Mouse (Mus musculus) cerebellum, postnatal 14 days (tissue): ENCODE data around the gene Apaf1.
A peak's percentile ranks its signal among the peaks of the same experiment; 100 is the strongest.

Experiments
- DNase-seq, 2 experiments: peaks; one replicate each; pipeline ENCODE4 v3.0.0; 2021; ENCODE audit warnings: mixed read lengths in 2 of 2

The Apaf1 gene

DNA sequence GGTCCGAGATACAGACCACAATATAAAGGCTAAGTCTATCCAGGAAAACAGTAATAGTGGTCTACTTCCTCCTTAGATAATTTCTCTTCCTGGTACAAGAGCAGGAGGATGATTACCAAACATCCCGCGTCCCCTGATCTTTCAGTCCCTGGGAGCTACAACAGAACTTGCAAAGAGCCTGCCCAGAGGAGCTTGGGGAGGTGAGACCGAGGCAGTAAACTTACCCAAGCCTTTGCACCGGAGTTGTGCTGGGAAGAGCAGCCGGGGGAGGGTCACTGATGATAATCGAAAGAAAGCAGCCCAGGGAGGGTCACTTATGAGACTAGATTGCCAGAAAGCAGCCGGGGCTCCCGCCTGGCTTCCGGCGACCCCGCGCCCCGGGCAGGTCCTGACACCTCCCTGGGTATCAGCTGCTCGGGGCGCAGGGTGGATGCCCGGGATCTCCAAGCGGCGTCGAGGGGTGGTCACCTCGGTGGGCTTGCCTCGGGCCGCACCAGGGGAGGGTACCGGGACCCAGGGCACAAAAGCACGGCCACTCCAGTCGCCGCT lies 537 bp downstream of the Apaf1 start:
- no peak for DNase-seq

DNA sequence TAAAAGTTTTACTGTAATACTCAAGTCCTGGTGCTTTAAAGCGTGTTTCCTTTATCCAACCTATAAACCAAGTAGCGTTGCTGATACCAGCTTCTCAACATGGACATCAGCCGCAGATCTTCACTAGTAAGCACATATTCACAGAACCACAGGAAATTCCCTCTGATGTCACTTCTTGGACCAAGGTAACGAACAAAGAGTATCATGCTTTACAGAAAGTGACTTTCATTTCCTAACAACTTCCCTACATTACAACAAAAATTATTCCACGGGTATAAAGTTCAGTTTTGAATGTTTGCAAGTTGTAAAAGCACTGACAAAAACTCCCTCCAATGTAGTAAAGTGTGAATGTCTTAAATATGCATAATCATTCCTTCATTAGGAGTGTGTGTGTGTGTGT lies 2.0 kb downstream of the Apaf1 start:
- DNase-seq, result no peak

DNA sequence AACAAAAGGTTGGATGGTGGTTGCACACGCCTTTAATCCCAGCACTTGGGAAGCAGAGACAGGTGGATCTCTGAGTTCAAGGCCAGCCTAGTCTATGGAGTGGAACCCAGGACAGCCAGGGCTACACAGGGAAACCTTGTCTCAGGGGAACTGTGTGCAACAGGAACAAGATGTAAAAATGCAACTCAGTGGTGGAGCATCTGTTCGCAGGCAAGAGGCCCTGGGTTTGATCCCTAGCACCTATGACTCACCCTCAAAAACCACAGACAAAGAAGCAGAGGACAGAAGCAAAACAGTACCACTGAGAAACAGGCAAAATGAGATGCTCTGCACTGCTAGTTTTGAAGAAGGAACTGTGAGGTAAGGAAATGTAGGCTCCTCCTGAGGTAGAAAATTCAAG lies 5.9 kb downstream of the Apaf1 start:
- no peak for DNase-seq

DNA sequence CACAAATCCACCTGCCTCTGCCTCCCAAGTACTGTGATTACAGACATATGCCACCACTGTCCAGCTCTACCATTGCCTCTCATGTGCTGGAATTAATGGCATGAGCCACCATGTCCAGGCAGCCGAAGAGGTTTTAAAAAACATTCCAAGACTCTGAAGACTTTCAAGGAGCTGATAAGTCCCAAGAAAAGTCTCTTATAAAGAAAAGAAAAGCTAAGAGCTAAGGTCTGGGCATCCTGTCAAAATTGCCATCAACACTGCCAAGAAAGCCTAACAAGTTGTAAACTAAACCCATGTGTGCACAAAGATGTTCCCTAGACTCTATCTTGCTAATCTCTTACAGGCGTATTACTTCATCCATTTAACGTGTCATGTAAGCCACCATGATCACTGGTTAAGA lies 9.2 kb downstream of the Apaf1 start:
- no peak for DNase-seq

DNA sequence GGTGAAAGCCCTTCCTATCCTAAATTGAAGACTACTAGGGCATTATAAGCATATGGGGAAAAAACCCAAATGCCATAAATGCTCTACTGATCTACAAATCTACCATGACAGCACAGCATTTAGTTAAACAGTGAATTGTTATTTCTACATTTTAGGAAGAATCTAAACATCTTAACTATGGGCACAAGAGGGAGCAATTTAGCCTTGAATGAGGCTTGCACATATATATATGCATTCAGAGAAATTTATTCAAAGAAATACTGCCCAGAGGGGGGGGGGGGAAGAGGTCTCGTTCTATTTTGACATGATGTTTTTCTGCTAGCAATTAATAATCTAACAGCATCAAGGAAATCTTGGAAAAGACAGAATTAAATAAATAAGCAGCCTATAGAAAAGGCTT lies 10.8 kb downstream of the Apaf1 start:
- DNase-seq, result no peak

DNA sequence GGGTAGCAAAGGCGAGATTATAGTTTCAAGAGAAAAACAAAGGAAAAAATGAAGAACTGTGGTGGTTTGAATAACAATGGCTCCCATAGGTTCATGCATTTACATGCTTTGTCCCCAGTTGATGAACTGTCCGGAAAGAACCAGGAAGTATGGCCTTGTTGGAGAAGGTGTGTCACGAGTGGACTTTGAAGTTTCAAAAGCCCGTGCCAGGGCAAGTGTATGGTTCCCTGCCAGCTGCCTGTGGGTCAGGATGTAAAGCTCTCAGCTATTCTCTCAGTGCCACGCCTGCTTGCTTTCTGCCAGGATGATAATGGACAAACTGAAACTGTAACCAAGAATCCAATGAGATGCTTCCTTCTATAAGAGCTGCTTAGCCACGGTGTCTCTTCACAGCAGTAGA lies 20.2 kb downstream of the Apaf1 start:
- DNase-seq, result no peak

DNA sequence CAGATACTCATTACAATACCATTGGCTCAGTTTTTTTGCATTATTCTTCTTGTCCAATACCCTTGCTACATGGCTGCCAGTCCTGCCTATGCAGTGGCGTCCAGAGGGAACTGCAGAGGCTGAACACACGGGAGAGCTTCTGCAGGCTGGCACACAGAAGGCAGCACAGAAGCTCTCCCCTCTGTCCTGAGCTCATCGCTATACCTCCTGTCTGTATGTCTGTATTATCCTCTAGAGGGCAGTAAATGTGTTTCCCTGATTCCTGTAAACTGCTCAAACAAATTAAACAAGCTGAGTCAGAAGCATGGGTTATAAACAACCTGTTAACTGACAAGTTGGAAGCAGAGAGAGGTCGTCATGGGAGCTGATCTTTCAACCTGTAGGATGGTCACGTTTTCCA lies 21.8 kb downstream of the Apaf1 start:
- peak in 1 of 2 experiments; percentile 9 for DNase-seq

DNA sequence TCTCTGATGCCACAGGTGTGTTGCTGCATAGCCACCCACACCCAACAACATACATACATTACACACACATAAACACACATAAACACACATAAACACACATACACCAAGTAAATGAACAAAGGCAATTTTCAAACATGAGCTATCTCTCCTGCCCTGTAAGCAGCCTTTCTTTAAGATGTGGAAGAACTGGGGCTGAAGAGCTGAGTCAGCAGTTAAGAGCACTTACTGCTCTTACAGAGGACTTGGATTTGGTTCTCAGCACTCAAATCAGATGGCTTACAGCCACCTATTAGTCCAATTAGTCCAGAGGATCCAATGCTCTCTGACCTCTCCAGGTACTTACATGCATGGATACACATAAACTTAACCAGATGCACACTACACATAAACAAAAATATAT lies 29.8 kb downstream of the Apaf1 start:
- DNase-seq, result no peak

DNA sequence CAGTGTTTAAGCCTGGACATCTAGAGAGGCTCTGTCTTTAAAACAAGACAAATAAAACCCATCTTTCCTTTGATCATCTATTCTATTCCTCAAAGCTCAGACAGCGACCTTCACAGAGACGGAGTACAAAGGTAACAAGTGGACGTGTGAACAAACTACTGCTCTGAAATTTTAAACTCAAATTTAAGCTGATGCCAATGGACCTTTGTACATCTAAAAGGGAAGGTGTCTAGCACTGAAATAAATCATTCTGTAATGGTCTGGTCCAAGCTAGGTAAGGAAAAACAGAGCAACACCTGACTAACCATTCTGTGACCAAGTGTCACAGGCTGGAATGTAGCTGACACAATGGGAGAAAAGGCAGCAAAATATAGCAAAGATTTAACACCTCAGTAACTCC lies 31.4 kb downstream of the Apaf1 start:
- DNase-seq, result no peak

DNA sequence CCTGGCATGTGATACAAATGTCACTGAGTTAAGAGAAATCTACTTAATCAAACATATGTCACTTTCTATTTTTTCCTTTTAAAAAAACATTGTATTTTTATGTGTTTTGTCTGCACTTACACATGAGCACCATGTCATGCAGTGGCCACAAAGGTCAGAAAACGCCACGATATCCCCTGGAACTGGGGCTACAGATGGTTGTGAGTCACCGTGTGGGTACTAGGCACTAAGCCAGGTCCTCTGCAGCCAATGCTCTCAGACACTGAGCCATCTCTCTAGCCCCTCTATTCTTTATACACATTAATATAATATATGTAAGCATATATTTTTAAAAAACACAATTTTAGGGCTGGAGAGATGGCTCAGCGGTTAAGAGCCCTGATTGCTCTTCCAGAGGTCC lies 32.9 kb downstream of the Apaf1 start:
- DNase-seq, result peak; percentile 53 to 69

DNA sequence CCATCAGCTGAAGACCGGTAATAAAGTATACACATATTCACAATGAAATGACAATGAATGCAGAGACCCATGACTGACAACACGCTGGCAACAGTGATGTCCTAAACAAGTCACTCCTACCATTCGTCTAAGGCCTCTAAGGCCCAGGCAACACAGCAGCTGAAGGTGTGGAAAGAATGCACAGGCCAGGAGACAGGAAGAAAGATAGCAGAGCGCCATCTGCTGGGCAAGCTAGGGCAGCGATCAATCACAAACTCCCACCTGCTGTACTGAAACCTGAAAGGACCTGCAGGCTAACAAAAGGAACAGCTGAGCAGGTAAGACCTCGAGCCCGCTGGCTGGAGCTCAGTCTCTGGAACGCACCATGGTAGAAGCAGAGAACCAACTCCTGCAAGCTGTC lies 48.6 kb downstream of the Apaf1 start:
- peak; percentile 89 to 91 for DNase-seq

DNA sequence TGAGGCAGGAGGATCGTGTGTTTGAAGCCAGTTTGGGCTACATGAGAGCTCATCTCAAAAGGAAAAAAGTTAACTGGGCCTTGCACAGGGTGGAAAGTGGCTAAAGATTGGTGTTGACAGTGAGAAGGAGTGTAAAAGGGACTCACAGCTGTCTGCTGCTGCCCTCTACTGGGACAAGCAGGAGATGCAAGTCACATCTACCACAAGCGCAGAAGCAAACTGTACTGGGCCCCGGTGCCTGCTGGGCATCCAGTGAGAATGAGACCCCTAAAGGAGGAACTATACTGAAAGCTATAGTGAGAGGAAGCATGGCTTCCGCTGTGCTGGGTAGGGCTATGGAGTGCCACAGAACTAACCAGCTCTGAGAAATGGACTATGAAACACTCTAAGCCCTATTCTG lies 50.2 kb downstream of the Apaf1 start:
- peak; percentile 93 to 94 for DNase-seq

DNA sequence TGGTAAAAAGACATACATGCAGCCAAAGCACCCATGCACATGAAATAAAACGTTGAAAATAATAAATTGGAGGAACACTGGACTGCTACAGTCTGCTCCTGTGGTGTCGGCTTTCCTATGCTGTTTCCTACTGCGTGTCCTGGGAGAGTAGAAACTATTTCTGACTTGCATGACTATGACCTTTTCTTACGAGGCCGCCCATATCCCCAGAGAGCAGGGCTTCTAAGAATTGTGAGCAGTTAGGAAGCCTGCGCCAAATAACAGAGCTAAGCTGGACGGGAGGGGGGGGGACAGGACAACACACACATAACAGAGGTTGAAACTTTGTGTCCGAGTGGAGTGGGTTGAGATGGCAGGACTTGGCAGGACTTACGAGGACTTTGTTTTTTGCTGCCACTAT lies 51.4 kb downstream of the Apaf1 start:
- no peak for DNase-seq

DNA sequence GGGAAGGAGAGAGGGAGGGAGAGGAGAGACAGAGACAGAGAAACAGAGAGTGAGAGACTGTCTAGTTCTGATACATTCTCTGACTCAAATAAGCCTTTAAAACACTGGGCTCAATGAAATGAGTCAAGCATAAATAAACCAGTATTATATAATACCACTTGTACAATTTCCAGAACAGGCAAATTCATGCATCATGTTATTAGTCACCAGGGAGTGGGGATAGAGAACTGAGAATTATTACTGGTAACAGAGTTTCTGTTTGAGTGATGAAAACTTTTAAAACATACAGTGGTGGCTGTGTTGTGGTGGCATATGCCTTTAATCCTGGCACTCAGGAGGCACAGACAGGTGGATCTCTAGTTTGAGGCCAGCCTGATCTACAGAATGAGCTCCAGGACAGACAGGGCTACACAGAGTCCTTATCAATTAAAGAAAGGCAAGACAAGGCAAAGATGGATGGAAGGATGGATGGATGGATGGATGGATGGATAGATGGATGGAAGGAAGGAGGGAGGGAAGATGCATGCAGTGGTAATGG lies 53.5 kb downstream of the Apaf1 start:
- DNase-seq, result no peak

DNA sequence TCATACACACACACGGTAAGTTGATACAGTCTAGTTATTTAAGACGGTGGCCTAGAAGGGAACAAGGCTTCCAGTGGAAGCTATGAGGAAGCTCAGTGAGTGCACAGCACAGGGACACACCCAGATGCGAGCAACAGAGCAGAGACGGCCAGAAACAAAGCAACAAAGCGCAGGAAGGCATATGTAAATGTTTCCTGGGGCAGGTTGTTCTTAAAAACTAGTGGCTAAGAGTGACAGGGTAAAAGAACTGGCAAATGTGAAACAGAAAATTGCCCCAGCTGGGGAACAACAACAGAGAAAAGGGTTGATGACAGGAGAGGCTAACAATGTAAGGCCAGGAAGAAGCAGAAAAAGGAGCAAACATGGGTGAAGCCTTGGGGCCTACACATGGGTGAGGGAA lies 54.6 kb downstream of the Apaf1 start:
- DNase-seq, result no peak

DNA sequence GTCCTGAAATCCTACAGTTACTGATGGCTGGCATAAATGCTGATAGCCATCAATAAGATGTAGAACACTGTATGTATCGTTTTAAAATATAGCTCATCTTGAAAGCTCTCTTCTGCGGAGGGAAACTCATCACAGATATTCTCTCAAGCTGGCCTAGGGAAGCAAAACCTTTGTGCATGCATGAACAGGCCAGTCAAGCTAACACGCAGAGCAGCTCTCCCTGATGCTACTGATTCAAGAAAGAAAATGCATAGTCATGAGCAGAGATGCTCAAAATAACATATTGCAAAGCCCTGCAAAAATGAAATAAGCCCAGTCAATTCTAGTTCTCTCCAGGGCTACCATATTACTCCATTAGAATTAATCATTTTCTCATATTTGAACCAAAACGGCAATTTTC lies 55.1 kb downstream of the Apaf1 start:
- no peak for DNase-seq

DNA sequence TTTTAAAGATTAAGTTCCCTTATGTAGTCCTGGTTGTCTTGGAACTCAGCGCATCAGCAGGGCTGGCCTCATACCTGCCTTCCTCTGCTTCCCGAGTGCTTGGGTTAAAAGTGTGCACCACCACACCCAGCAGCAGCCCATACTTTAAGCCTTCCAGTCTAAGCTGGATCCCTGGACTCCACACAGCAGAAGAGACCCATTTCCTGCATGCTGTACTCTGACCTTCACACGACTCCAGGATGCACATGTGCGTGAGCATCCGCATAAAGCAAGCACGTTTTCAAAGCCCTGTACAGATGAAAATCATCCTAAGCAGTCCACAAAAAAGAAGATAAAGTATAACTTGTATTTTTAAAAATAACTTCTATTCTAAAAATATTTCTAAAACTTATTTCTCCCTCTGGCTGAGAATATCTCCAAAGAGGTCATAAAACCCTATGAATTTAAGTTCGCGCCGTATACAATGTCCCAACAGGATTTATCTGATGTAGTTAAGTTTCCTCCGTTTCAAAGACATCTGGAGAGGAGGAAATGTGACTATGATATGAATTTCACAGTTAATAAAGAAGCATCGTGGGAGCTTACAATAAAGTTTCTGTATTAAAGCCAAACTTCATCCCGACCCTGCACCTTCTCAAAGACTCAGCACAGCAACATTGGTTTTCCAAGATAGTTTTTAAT lies 76.6 kb downstream of the Apaf1 start:
- DNase-seq, result no peak

DNA sequence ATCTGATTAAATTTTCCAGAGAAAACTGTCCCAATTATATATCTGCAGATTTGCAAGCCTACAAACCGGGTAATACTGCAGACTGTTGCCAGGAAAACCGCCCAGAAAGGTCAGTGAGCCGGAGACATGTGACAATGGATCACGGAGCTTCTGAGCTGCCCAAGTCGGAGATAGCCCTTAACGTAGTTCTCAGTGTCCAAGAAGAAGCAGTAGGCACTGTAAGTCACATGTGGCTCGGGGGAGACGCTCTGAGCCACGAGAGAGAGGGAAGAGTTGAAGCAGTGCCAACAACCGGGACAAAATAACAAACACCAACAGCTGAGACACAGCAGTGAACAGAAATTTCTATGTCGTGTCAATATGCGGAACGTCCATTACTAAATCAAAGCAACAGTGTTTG lies 81.1 kb downstream of the Apaf1 start:
- peak; percentile 37 to 49 for DNase-seq

DNA sequence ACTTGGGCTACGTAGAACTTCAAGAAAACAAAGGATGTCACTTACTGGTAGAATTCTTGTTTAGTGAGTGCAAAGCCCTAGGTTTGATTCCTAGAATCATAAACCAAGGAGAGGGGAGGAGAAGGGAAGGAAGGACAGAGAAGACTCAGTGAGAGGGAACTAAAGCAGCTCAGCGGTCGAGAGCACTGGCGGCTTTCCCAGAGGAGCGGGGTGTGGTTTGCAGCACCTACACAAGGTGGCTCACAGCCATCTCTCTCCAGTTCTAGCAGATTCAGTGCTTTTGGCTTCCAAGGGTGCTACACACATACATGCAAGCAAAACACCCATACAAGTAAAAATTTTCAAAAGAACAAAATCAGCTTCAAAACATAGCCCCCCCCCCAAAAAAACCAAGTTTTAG lies 82.7 kb downstream of the Apaf1 start:
- DNase-seq, result peak; percentile 51 to 53

DNA sequence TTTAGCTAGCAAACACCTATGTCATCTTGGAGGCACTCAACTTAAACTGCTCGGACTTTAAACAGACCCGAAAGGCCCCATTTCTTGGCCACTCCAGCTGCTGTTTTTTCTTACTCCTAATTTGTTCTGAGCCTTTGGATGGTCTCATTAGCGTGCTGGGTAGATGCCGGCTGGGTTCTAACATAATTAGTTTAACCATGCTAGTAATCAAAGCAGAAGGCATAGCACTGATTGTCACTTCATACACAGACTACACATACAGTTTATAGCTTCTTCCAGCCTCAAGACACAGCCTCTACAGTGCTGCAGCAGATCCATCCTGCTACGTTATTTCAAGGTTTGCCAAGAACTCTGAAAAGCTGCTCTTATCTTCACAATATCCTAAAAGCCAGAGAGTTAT lies 88.7 kb downstream of the Apaf1 start:
- DNase-seq, result no peak

DNA sequence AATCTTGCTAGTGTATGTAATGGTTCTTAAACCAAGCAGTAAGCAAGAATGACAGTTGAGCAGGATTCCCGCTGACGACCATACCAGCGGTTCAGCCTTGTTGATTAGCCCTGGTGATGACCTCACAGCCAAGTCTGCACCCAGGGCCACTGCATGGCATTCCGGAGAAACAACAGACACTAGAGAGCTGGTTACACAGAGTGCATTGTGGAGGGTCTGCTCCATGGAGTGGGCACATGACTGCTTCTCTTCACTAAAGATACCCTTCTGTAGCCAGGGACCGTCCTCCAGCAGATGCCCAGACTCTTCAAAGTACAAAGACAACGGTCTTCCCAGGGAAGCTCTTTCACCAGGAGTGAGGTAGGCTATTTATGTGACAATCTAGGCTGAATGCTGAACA lies 90.3 kb downstream of the Apaf1 start:
- DNase-seq, result no peak

DNA sequence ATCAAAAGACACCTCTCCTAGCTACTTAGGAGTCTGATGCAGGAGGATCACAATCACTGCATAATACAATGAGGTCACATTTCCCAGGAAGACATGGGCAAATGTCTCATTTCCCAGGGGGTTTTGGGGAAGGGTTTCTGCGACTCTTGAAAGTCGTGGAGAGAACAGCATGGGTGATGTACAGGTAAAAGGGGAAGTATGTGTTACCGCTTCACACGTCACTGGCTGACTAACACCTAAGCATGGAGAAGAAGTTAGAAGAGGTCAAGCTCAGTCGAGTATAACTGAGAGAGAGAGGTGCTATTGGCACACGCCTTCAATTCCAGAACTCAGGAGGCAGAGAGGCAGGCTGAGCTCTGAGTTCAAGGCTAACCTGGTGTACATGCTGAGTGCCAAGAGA lies 92.2 kb downstream of the Apaf1 start:
- no peak for DNase-seq

DNA sequence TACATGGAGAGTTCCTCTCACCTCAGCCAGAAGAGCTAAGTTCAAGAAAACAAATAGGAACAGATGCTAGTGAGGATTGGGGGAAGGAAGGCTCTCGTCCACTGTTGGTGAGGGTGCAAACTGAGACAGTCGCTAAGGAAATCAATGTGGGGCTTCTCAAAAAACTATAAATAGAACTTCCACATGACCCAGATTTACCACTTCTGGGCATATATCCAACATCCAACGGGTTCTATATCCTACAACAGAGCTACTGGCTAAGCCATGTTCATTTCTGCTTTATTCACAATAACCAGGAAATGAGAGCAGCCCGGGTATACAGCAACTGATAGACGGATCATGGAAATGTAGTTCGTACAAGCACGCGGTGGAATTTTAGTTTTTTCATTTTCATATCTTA lies 99.5 kb downstream of the Apaf1 start:
- DNase-seq, result peak; percentile 37 to 66

DNA sequence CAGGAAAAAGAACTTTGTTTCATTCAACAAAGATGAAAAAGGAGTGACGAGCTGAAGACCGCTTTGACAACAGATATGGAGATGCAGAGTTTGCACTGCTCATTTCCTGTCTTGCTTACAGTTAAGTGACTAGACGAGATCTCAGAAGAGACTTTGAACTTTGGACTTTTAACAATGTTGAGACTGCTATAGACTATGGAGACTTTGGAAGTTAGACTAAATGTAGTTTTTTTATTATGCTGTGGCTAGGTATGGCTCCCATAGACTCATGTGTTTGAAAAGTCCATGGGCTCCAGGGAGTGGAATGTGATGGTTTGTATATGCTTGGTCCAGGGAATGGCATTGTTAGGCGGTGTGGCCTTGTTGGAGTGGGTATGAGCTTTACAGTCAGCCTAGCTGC lies 100.8 kb downstream of the Apaf1 start:
- DNase-seq, result no peak

DNA sequence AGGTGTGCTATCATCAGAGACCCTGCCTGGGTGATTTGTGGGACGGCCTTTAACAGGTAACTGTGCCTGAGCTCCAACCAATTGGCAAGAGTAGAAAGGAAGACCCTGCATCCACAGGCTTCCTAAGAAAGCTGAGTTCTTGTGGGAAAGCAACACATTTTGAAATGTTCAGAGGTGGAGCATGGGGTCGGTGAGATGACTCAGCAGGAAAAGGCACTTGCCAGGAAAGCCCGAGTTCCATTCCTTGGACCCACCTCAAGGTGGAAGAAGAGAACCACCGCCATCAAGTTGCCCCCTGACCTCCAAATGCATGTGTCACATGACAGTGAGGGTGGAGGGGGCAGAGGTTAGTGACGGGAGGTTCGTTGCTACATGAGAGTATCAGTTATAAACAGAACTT lies 108.1 kb downstream of the Apaf1 start:
- DNase-seq, result no peak
